Mouse (Mus musculus): ENCODE data around the gene Znfx1. TPM values are rescaled to one million over a fixed set of nuclear protein-coding genes. Genes with fewer than 3 reads are reported as not detected.

Gene Znfx1
- polyA plus RNA-seq, 2 experiments = 7.8 to 10.6 TPM

DNA sequence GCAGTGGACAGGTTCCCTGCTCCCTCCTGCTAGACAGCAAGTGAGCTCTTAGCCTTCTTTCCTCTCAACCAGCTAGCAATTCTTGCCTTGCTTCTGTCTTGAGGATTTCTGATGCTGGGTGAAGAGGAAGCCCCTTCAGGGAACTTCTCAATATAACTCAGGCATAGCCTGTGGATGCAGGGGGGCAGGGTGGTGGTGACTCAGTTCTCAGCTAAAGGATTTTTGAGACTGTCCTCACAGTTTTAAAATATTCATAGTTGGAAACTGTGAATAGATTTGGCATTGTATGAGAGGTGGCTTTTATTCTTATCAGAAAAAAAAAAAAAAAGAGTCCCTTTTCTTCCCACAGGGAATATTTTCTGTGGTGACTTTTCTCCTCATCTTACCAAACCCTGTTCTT is 2.1 kb downstream of the Znfx1 start:
- no peak for ATAC-seq (ENCODE audit: low FRiP score, low read depth)

DNA sequence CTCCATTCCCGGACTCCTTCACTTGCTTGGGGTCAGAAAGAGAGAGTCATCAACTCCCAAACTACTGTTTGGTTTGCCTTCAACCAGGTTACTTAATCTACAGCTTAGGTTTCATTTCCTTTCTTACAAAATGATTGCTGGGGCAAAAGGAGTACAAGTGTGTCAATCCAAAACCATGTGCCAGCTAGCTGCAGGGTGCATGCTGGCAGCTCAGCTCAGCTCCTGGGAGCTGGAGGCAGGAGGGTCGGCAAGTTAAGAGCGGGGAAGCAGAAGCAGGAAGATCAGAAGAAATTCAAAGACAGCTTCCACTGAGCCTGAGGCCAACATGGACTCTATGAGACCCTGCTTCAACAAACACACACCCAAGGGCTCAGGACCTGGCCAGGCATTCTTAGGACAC is 2.5 kb downstream of the Znfx1 start:
- H3K9ac ChIP-seq (ENCODE audit: low read depth, low read length, severe bottlenecking) = peak overlapping the region; percentile 26; the same call in 1 of the 2 replicates
- H3K4me3 ChIP-seq (replicated peaks; ENCODE audit: low read length) = no peak overlapping the region
- H3K9me3 ChIP-seq (ENCODE audit: control insufficient read depth, low read length) = no peaks in the 10 kb centered on the region
- 66% methylated on average over 3 of the region's 3 CpGs for WGBS
- no peaks in the 10 kb centered on the region for H3K27me3 ChIP-seq (ENCODE audit: control insufficient read depth, insufficient read depth, low read length)
- no peak overlapping the region for H3K27ac ChIP-seq (replicated peaks; ENCODE audit: low read depth, low read length)
- peaks cover 45% of the 10 kb centered on the region for H3K36me3 ChIP-seq (ENCODE audit: control insufficient read depth, insufficient read depth, low read length)
- ATAC-seq (ENCODE audit: low FRiP score, low read depth) (no peak), DNase-seq (ENCODE audit: low spot score) (no peak)
- H3K4me1 ChIP-seq (ENCODE audit: control insufficient read depth, insufficient read depth, low read length) = peaks cover 17% of the 10 kb centered on the region
- H3K4me2 ChIP-seq (replicated peaks; ENCODE audit: low read depth, low read length, severe bottlenecking) = no peak overlapping the region
- TF ChIP-seq POLR2A (IDR thresholded peaks at IDR 0.05; ENCODE audit: borderline replicate concordance, extremely low read depth, insufficient read depth, insufficient read length) = no peak

More for the DNA sequence above, 2.1 kb downstream of the Znfx1 start:
- Histone ChIP-seq H3K27ac (replicated peaks; ENCODE audit: low read depth, low read length) (no peak overlapping the region), H3K4me2 (replicated peaks; ENCODE audit: low read depth, low read length, severe bottlenecking) (no peak overlapping the region), H3K9me3 (ENCODE audit: control insufficient read depth, low read length) (no peaks in the 10 kb centered on the region), H3K4me3 (replicated peaks; ENCODE audit: low read length) (no peak overlapping the region), H3K36me3 (ENCODE audit: control insufficient read depth, insufficient read depth, low read length) (peaks cover 45% of the 10 kb centered on the region), H3K27me3 (ENCODE audit: control insufficient read depth, insufficient read depth, low read length) (no peaks in the 10 kb centered on the region), H3K4me1 (ENCODE audit: control insufficient read depth, insufficient read depth, low read length) (peaks cover 19% of the 10 kb centered on the region), H3K9ac (ENCODE audit: low read depth, low read length, severe bottlenecking) (peak overlapping the region; percentile 26; the same call in 1 of the 2 replicates)
- no peak for TF ChIP-seq POLR2A (IDR thresholded peaks at IDR 0.05; ENCODE audit: borderline replicate concordance, extremely low read depth, insufficient read depth, insufficient read length)
- DNase-seq (ENCODE audit: low spot score) = no peak

DNA sequence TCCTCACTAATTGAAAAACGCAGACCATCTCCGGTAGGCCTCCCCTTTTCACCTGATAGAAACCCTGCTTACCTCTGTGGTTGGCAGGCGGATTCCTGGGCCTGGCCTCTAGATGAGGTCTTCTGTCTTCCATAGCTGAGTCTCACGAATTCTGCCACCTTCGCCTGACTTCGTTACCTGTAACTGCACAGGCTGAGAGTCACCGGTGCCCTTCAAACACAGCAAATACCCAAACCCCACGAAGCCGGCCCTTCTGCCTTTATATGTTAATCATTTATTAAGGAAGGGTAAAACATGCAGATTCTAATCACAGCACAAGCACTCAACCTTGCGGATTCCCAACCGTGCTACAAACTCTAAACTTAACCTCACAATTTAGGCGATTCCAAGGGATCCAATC is 2.9 kb downstream of the Znfx1 start:
- no peak overlapping the region for H3K4me2 ChIP-seq (replicated peaks; ENCODE audit: low read depth, low read length, severe bottlenecking)
- no peak for TF ChIP-seq POLR2A (IDR thresholded peaks at IDR 0.05; ENCODE audit: borderline replicate concordance, extremely low read depth, insufficient read depth, insufficient read length)
- H3K4me3 ChIP-seq (replicated peaks; ENCODE audit: low read length) = no peak overlapping the region
- H3K27ac ChIP-seq (replicated peaks; ENCODE audit: low read depth, low read length) = no peak overlapping the region
- H3K27me3 ChIP-seq (ENCODE audit: control insufficient read depth, insufficient read depth, low read length) = no peaks in the 10 kb centered on the region
- 73% methylated on average over 12 of the region's 12 CpGs for WGBS
- H3K9ac ChIP-seq (ENCODE audit: low read depth, low read length, severe bottlenecking) = no peak overlapping the region
- no peaks in the 10 kb centered on the region for H3K9me3 ChIP-seq (ENCODE audit: control insufficient read depth, low read length)
- peaks cover 13% of the 10 kb centered on the region for H3K4me1 ChIP-seq (ENCODE audit: control insufficient read depth, insufficient read depth, low read length)
- no peak for DNase-seq (ENCODE audit: low spot score)
- ATAC-seq (ENCODE audit: low FRiP score, low read depth) = no peak
- peaks cover 45% of the 10 kb centered on the region for H3K36me3 ChIP-seq (ENCODE audit: control insufficient read depth, insufficient read depth, low read length)

DNA sequence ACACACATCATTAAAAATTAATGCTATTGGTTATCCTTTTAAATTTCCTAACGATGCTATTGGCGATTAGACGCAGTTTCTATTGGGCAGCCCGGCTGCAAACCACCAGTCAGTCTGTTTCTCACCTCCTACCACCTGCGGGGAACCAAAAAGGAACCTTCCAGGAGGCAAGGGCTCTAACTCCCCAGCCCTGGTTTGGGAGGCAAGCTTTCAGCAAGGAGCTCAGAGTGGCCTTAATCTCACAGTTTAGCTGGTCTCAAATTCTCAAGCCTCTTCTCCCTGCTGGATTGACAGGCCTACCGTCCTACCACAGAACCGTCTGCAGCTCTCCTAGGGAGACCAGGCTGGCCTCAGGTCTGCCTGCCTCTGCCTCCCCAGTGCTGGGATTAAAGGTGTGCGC is 3.3 kb downstream of the Znfx1 start:
- 57% methylated on average over 8 of the region's 8 CpGs for WGBS
- no peaks in the 10 kb centered on the region for H3K27me3 ChIP-seq (ENCODE audit: control insufficient read depth, insufficient read depth, low read length)
- H3K9ac ChIP-seq (ENCODE audit: low read depth, low read length, severe bottlenecking) = no peak overlapping the region
- H3K36me3 ChIP-seq (ENCODE audit: control insufficient read depth, insufficient read depth, low read length) = peaks cover 45% of the 10 kb centered on the region
- no peak overlapping the region for H3K4me2 ChIP-seq (replicated peaks; ENCODE audit: low read depth, low read length, severe bottlenecking)
- no peak overlapping the region for H3K27ac ChIP-seq (replicated peaks; ENCODE audit: low read depth, low read length)
- H3K4me1 ChIP-seq (ENCODE audit: control insufficient read depth, insufficient read depth, low read length) = peaks cover 9% of the 10 kb centered on the region
- no peak overlapping the region for H3K4me3 ChIP-seq (replicated peaks; ENCODE audit: low read length)
- TF ChIP-seq POLR2A (IDR thresholded peaks at IDR 0.05; ENCODE audit: borderline replicate concordance, extremely low read depth, insufficient read depth, insufficient read length) = no peak
- DNase-seq (ENCODE audit: low spot score) (no peak), ATAC-seq (ENCODE audit: low FRiP score, low read depth) (no peak)
- H3K9me3 ChIP-seq (ENCODE audit: control insufficient read depth, low read length) = no peaks in the 10 kb centered on the region

DNA sequence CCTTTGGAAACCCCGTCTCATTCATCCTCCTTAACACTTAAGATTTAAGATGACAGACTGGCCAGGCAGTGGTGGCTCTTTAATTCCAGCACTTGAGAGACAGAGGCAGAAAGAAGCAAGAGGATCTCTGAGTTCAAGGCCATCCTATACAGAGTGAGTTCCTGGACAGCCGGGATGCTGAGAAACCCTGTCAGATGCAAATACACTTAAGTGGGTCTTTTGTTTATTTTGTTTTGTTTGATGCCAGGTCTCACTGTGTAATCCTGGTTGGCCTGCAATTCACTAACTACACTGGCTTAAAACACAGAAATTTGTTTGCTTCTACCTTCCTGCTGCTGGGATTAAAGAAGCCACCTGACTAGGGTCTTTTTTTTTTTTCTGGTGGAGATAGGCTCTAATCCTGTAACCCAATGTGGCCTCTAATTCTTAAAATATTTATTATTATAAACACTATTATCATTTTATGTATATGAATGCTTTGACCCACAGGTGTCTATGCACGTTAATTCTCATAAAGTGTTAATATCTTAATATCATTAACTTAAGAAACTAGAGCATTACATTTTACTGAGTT is 3.9 kb downstream of the Znfx1 start:
- TF ChIP-seq POLR2A (IDR thresholded peaks at IDR 0.05; ENCODE audit: borderline replicate concordance, extremely low read depth, insufficient read depth, insufficient read length) = no peak
- 63% methylated on average over 3 of the region's 3 CpGs for WGBS
- ATAC-seq (ENCODE audit: low FRiP score, low read depth) = no peak

More for the DNA sequence above, 3.9 kb downstream of the Znfx1 start:
- no peak for DNase-seq (ENCODE audit: low spot score)
- Histone ChIP-seq H3K4me1 (ENCODE audit: control insufficient read depth, insufficient read depth, low read length) (peaks cover 9% of the 10 kb centered on the region), H3K9me3 (ENCODE audit: control insufficient read depth, low read length) (no peaks in the 10 kb centered on the region), H3K4me3 (replicated peaks; ENCODE audit: low read length) (no peak overlapping the region), H3K27ac (replicated peaks; ENCODE audit: low read depth, low read length) (no peak overlapping the region), H3K9ac (ENCODE audit: low read depth, low read length, severe bottlenecking) (no peak overlapping the region), H3K27me3 (ENCODE audit: control insufficient read depth, insufficient read depth, low read length) (no peaks in the 10 kb centered on the region), H3K36me3 (ENCODE audit: control insufficient read depth, insufficient read depth, low read length) (peaks cover 46% of the 10 kb centered on the region), H3K4me2 (replicated peaks; ENCODE audit: low read depth, low read length, severe bottlenecking) (no peak overlapping the region)

Measured in limb, embryonic 14.5 days (tissue).